Mouse (Mus musculus): ENCODE measurements around the gene Lrrc2. TPM values are rescaled to one million over a fixed set of nuclear protein-coding genes. Genes with fewer than 3 reads are reported as not detected.

Lrrc2 gene
- total and polyA plus RNA-seq, 3 experiments, result 0.07 TPM; not detected in 2

DNA sequence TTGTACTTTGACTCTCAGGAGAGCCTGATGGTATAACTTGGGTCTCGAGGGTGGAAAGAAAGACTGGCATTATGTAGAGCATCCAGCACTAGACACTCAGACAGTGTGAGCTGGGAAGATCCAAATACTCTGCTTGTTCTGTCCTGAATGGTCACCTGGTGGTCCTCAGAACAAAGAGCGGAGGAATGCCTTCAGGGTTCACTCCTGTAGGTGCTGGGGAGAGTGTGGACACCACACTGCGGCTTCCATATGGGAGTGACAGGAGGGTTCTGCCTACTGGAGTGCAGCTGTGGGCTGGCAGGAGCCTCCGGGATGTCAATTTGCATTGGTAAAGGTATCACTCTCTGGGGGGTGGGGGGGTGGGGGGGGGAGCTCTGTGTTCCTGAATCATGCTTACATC, 31.0 kb downstream of the Lrrc2 start:
- no peak for DNase-seq (ENCODE audit: low read depth, low spot score)
- Histone ChIP-seq H3K4me3 (ENCODE audit: control insufficient read depth in 1 of 2, insufficient read depth in 1 of 2, low read depth in 2 of 2, low read length in 2 of 2) (no peak overlapping the region), H3K27me3 (ENCODE audit: control insufficient read depth in 1 of 2, insufficient read depth in 2 of 2, low read length in 2 of 2) (no peaks in the 10 kb centered on the region), H3K9ac (ENCODE audit: control insufficient read depth, low read depth, low read length, poor library complexity, severe bottlenecking) (no peak overlapping the region), H3K27ac (ENCODE audit: control insufficient read depth, low read depth, low read length) (no peak overlapping the region), H3K79me2 (ENCODE audit: control insufficient read depth, insufficient read depth, low read length, poor library complexity) (no peaks in the 10 kb centered on the region), H3K36me3 (ENCODE audit: control insufficient read depth in 1 of 2, insufficient read depth in 2 of 2, low read length in 2 of 2) (no peaks in the 10 kb centered on the region), H3K4me1 (ENCODE audit: control insufficient read depth in 1 of 2, insufficient read depth in 2 of 2, low read length in 2 of 2) (no peaks in the 10 kb centered on the region), H3K9me3 (replicated peaks; ENCODE audit: insufficient read depth, low read length) (no peaks in the 10 kb centered on the region)
- no peak for TF ChIP-seq GATA1 (IDR thresholded peaks at IDR 0.05; ENCODE audit: low read depth, low read length)
- TF ChIP-seq RAD21 (IDR thresholded peaks at IDR 0.05; ENCODE audit: low read depth, low read length), result no peak
- no peak for TF ChIP-seq POLR2AphosphoS2 (IDR thresholded peaks at IDR 0.05; ENCODE audit: low read length)
- no peak for TF ChIP-seq GABPA (IDR thresholded peaks at IDR 0.05; ENCODE audit: low read depth, low read length)
- TF ChIP-seq ETS1 (IDR thresholded peaks at IDR 0.05; ENCODE audit: low read depth, low read length), result no peak
- no peak for TF ChIP-seq MYC (IDR thresholded peaks at IDR 0.05; ENCODE audit: low read depth, low read length)
- no peak for TF ChIP-seq MEF2A (IDR thresholded peaks at IDR 0.05; ENCODE audit: extremely low read depth, insufficient replicate concordance, low read depth, low read length, poor library complexity, severe bottlenecking)
- TF ChIP-seq CHD2 (IDR thresholded peaks at IDR 0.05; ENCODE audit: low read length), result no peak
- TF ChIP-seq ZC3H11A (IDR thresholded peaks at IDR 0.05; ENCODE audit: low read depth, low read length), result no peak
- TF ChIP-seq E2F4 (IDR thresholded peaks at IDR 0.05; ENCODE audit: borderline replicate concordance, low read depth, low read length), result no peak
- no peak for TF ChIP-seq ELF1 (IDR thresholded peaks at IDR 0.05; ENCODE audit: low read depth, low read length)
- no peak for TF ChIP-seq MYB (IDR thresholded peaks at IDR 0.05; ENCODE audit: low read depth, low read length)
- no peak for TF ChIP-seq MXI1 (IDR thresholded peaks at IDR 0.05; ENCODE audit: low read depth, low read length)
- no peak for TF ChIP-seq SMC3 (IDR thresholded peaks at IDR 0.05; ENCODE audit: low read depth, low read length)
- no peak for TF ChIP-seq JUND (IDR thresholded peaks at IDR 0.05; ENCODE audit: low read depth, low read length)
- no peak for TF ChIP-seq SIN3A (IDR thresholded peaks at IDR 0.05; ENCODE audit: low read length)
- no peak for TF ChIP-seq ZMIZ1 (IDR thresholded peaks at IDR 0.05; ENCODE audit: low read depth, low read length)

DNA sequence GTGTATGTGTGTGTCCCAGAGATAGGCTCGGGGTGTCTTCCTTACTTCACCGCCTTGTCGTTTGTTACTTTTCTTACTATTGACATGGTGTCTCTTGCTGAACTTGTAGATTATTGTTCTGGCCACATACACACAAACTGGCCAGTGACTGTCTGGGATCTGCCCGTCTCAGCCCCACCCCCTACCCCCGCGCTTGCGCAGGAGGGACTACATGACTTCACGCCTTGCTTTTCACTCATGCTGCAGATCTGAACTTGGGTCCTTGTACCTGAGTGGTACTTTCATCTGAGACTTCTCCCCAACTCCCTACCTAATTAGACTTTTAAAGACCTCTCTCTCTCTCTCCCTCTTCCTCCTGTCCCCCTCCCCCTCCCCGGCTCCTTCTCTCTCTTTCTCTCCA, 32.8 kb downstream of the Lrrc2 start:
- no peak overlapping the region for H3K4me3 ChIP-seq (ENCODE audit: control insufficient read depth in 1 of 2, insufficient read depth in 1 of 2, low read depth in 2 of 2, low read length in 2 of 2)
- no peak overlapping the region for H3K27ac ChIP-seq (ENCODE audit: control insufficient read depth, low read depth, low read length)
- no peaks in the 10 kb centered on the region for H3K79me2 ChIP-seq (ENCODE audit: control insufficient read depth, insufficient read depth, low read length, poor library complexity)
- no peaks in the 10 kb centered on the region for H3K4me1 ChIP-seq (ENCODE audit: control insufficient read depth in 1 of 2, insufficient read depth in 2 of 2, low read length in 2 of 2)
- no peaks in the 10 kb centered on the region for H3K36me3 ChIP-seq (ENCODE audit: control insufficient read depth in 1 of 2, insufficient read depth in 2 of 2, low read length in 2 of 2)
- no peak for DNase-seq (ENCODE audit: low read depth, low spot score)
- no peaks in the 10 kb centered on the region for H3K27me3 ChIP-seq (ENCODE audit: control insufficient read depth in 1 of 2, insufficient read depth in 2 of 2, low read length in 2 of 2)
- no peak overlapping the region for H3K9ac ChIP-seq (ENCODE audit: control insufficient read depth, low read depth, low read length, poor library complexity, severe bottlenecking)
- no peaks in the 10 kb centered on the region for H3K9me3 ChIP-seq (replicated peaks; ENCODE audit: insufficient read depth, low read length)
- TF ChIP-seq RAD21 (IDR thresholded peaks at IDR 0.05; ENCODE audit: low read depth, low read length), result no peak

Data from MEL (cell line).